Mouse (Mus musculus) urinary bladder, postnatal 25 days (tissue): ENCODE measurements around the gene Zfp629.

Source experiments
- DNase-seq: peaks from one replicate; pipeline ENCODE4 v3.0.0; 2022; ENCODE audit warnings: low spot score

Zfp629 gene

GRCm38 (mm10) chr7:127564381-127565150 lies 51.0 kb downstream of the Zfp629 start:
- DNase-seq: no peak

DNA sequence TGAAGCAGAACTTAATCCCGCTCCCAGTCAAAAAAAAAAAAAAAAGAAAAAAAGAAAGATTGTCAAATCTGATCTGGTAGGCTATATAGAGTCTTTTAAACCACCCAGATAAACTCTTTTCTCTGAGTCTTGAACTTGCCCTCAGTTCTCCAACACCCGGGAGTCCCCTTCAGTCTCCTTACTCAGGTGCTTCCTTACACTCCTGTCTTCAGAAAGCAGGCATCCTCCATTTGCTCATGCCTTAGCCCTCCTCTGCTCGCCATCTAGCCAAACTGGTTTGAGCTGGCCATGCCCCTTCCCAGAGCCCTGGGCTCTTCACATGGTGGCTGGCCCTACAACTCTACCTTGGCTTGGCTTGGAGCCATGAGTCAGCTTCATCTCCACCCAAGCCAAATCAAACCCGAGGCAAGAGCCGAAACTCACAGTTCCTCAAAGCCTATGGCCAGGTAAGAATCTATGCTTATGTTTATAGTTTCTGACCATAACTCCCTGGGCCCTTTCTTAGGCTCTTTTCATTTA lies 54.2 kb downstream of the Zfp629 start, which contains the start of gene Tmem265:
Gene Tmem265 (plus strand): TSS at position 51 of the 519 bp plus-strand sequence.
- DNase-seq: no peak

- DNase-seq: no peak
Observed at GRCm38 (mm10) chr7:127560580-127560979, 55.0 kb downstream of the Zfp629 start.
